Mouse (Mus musculus) kidney, postnatal 0 days (tissue): Measurements from ENCODE around the gene Tpo. TPM values are rescaled to one million over a fixed set of nuclear protein-coding genes. Genes with fewer than 3 reads are reported as not detected.

Experiments used
- ATAC-seq: fragments of 200-750 bp; cut with Nextera tagmentation; replicated peaks from 2 replicates; pipeline ENCODE4 v1.8.0; 2017; ENCODE audit warnings: low read depth, moderate number of reproducible peaks, moderate TSS enrichment, moderate library complexity; ENCODE audit not compliant: low FRiP score
- DNase-seq: peaks from one replicate; pipeline ENCODE4 v3.0.0-alpha.2; 2016; ENCODE audit warnings: low spot score
- H3K27ac ChIP-seq: fragments of 300-500 bp; sonication (generic); 2 replicates; pipeline ENCODE4 v1.5.1; 2014; ENCODE audit warnings: mild to moderate bottlenecking
- H3K27me3 ChIP-seq: fragments of 300-500 bp; sonication (generic); 2 replicates; pipeline ENCODE4 v1.6.1; 2014; ENCODE audit warnings: low read length, mixed read lengths; ENCODE audit not compliant: insufficient read depth
- H3K36me3 ChIP-seq: fragments of 300-500 bp; sonication (generic); 2 replicates; pipeline ENCODE4 v1.6.1; 2014; ENCODE audit warnings: low read length, mixed read lengths; ENCODE audit not compliant: insufficient read depth
- H3K4me1 ChIP-seq: fragments of 300-500 bp; sonication (generic); replicated peaks from 2 replicates; pipeline ENCODE4 v1.6.1; 2014; ENCODE audit warnings: antibody characterized with exemption, low read length, mixed read lengths; ENCODE audit not compliant: insufficient read depth
- H3K4me2 ChIP-seq: fragments of 300-500 bp; sonication (generic); 2 replicates; pipeline ENCODE4 v1.6.1; 2014; ENCODE audit warnings: mild to moderate bottlenecking, low read length, moderate library complexity, mixed read lengths
- H3K4me3 ChIP-seq: fragments of 300-500 bp; sonication (generic); replicated peaks from 2 replicates; pipeline ENCODE4 v1.5.1; 2014; ENCODE audit warnings: low read depth, low read length
- H3K9ac ChIP-seq: fragments of 300-500 bp; sonication (generic); 2 replicates; pipeline ENCODE4 v1.6.1; 2014; ENCODE audit warnings: low read depth, low read length
- H3K9me3 ChIP-seq: fragments of 300-500 bp; sonication (generic); replicated peaks from 2 replicates; pipeline ENCODE4 v1.6.1; 2016; ENCODE audit warnings: low read length, inconsistent platforms, mixed read lengths
- CTCF ChIP-seq: IDR thresholded peaks from 2 replicates; pipeline ENCODE4 v1.5.1; 2016; ENCODE audit warnings: antibody characterized with exemption, low read depth, mild to moderate bottlenecking, moderate library complexity
- WGBS: fragments of 180-500 bp; shearing (Covaris S2); extraction: QIAGEN DNeasy Blood & Tissue Kit; methylation state at CpG from one replicate; pipeline ENCODE4 v1.1.7; 2014; 5-methylcytosine and 5-hydroxymethylcytosine counted together
- polyA plus RNA-seq: library from polyadenylated mRNA; unstranded; fragments of >200 nt; fragmentation: Nextera tagmentation; extraction: Ambion mirVana; gene quantifications from 2 replicates; pipeline ENCODE4 v1.2.1, GENCODE M21; 2015

Gene Tpo
- polyA plus RNA-seq, 1 experiment from 2014 or later, result not detected

GRCm38 (mm10) chr12:30129411-30129716 is 3.1 kb downstream of the Tpo start:
- H3K27me3 ChIP-seq, result no peaks in the 10 kb centered on the region
- DNase-seq, result no peak
- H3K4me1 ChIP-seq, result no peaks in the 10 kb centered on the region
- no peak for TF ChIP-seq CTCF
- no peaks in the 10 kb centered on the region for H3K9me3 ChIP-seq
- H3K27ac ChIP-seq, result 0 out of 2 replicates have a peak overlapping the region, but pooled peaks have one; percentile 13
- peak overlapping the region; percentile 21; the same call in 1 of the 2 replicates for H3K4me2 ChIP-seq
- H3K9ac ChIP-seq, result no peak overlapping the region
- 53% methylated on average over 6 of the region's 6 CpGs for WGBS
- no peak for ATAC-seq
- no peak overlapping the region for H3K4me3 ChIP-seq
- H3K36me3 ChIP-seq, result no peaks in the 10 kb centered on the region

- Histone ChIP-seq H3K27ac (0 out of 2 replicates have a peak overlapping the region, but pooled peaks have one; percentile 13), H3K4me1 (no peaks in the 10 kb centered on the region), H3K36me3 (no peaks in the 10 kb centered on the region), H3K4me3 (no peak overlapping the region), H3K27me3 (no peaks in the 10 kb centered on the region), H3K4me2 (peak overlapping the region; percentile 21; the same call in 1 of the 2 replicates), H3K9ac (no peak overlapping the region), H3K9me3 (no peaks in the 10 kb centered on the region)
- peak; percentile 95 for TF ChIP-seq CTCF
- 39% methylated on average over 7 of the region's 7 CpGs for WGBS
- DNase-seq (peak; percentile 89), ATAC-seq (0 out of 2 replicates have a peak, but pooled peaks have one; percentile 52)
Observed at GRCm38 (mm10) chr12:30128561-30129410, 3.6 kb downstream of the Tpo start.

GRCm38 (mm10) chr12:30122347-30122746 is 10.1 kb downstream of the Tpo start:
- H3K9ac ChIP-seq, result no peak overlapping the region
- no peak for DNase-seq
- no peaks in the 10 kb centered on the region for H3K27me3 ChIP-seq
- H3K4me1 ChIP-seq, result no peaks in the 10 kb centered on the region
- no peak for TF ChIP-seq CTCF
- 30% methylated on average over 7 of the region's 7 CpGs for WGBS
- no peaks in the 10 kb centered on the region for H3K36me3 ChIP-seq
- ATAC-seq, result no peak
- no peak overlapping the region for H3K4me2 ChIP-seq
- H3K27ac ChIP-seq, result no peak overlapping the region
- no peak overlapping the region for H3K4me3 ChIP-seq
- no peaks in the 10 kb centered on the region for H3K9me3 ChIP-seq

GRCm38 (mm10) chr12:30112271-30112670 is 20.2 kb downstream of the Tpo start:
- Histone ChIP-seq H3K36me3 (no peaks in the 10 kb centered on the region), H3K4me1 (no peaks in the 10 kb centered on the region), H3K27me3 (no peaks in the 10 kb centered on the region), H3K4me2 (no peak overlapping the region), H3K4me3 (no peak overlapping the region), H3K9me3 (no peaks in the 10 kb centered on the region), H3K27ac (no peak overlapping the region), H3K9ac (no peak overlapping the region)
- no peak for TF ChIP-seq CTCF
- ATAC-seq, result no peak
- no peak for DNase-seq
- WGBS, result 92% methylated on average over 2 of the region's 2 CpGs

- Histone ChIP-seq H3K4me2 (no peak overlapping the region), H3K4me3 (no peak overlapping the region), H3K9ac (no peak overlapping the region), H3K9me3 (no peaks in the 10 kb centered on the region), H3K4me1 (no peaks in the 10 kb centered on the region), H3K27me3 (no peaks in the 10 kb centered on the region), H3K27ac (no peak overlapping the region), H3K36me3 (no peaks in the 10 kb centered on the region)
- WGBS, result 77% methylated on average over 14 of the region's 14 CpGs
- no peak for ATAC-seq
- no peak for TF ChIP-seq CTCF
- no peak for DNase-seq
Observed at GRCm38 (mm10) chr12:30109646-30110605, 22.5 kb downstream of the Tpo start.

- no peaks in the 10 kb centered on the region for H3K4me1 ChIP-seq
- no peak overlapping the region for H3K27ac ChIP-seq
- no peak overlapping the region for H3K4me2 ChIP-seq
- peak; percentile 17 for DNase-seq
- peak; percentile 33; the same call in 1 of the 2 replicates for ATAC-seq
- H3K9ac ChIP-seq, result no peak overlapping the region
- 39% methylated on average over 29 of the region's 29 CpGs for WGBS
- TF ChIP-seq CTCF, result peak; percentile 49; the same call in 1 of the 2 replicates
- H3K36me3 ChIP-seq, result no peaks in the 10 kb centered on the region
- no peaks in the 10 kb centered on the region for H3K9me3 ChIP-seq
- no peaks in the 10 kb centered on the region for H3K27me3 ChIP-seq
- no peak overlapping the region for H3K4me3 ChIP-seq
Observed at GRCm38 (mm10) chr12:30102891-30103565, 29.4 kb downstream of the Tpo start.
